Mouse (Mus musculus) urinary bladder, postnatal 36 days (tissue): ENCODE results near the gene Pbld1.

ENCODE experiments used
- DNase-seq, 2 experiments: peaks; one replicate each; pipeline ENCODE4 v3.0.0; 2022; ENCODE audit warnings: low spot score in 2 of 2, mixed read lengths in 1 of 2

Pbld1 gene

DNA sequence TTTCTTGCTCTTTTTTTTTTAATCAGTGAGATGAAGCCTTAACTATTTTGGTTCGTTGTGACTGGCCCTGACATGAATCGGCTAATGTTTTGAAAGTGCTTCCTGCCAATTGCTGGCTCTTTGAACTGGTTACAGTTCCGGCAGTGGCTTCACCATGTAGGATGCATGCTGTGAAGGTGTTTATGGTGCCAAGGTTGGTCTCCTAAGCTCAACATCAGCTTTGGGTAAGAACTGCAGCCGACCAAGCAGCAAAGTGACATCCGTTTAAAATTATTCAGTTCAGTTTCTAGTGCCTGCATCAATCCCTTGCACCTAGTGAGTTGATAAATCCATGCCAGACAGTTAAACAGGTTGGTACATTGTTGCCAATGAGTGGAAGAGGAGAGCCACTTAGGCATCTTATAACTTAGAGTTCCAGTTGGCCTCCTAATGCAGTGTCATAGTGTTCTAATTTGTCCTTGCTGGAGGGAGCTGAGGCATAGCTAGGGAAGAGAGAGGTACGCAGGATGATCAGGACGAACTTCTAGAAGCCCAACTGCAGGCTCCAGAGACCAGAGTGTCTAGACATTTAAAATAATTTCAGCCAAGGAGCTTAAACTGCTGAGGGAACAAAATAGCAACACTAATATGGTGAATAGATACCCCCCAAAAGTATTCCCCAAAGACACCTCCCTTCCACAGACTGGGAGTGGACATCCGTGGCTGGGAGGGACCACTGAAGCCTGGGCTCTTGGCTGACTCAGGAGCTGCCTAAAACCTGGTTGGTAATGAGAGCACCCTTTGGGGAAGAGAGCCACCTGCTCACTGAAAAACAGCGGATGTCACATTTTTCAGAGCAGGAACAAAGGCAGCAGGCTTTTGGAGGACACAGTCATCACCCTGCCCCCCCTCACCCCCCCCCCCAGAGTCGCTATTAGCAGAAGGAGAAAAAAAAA is 32.9 kb downstream of the Pbld1 start:
- DNase-seq = no peak

GRCm38 (mm10) chr10:63096757-63097156 is 36.8 kb downstream of the Pbld1 start:
- no peak for DNase-seq

DNA sequence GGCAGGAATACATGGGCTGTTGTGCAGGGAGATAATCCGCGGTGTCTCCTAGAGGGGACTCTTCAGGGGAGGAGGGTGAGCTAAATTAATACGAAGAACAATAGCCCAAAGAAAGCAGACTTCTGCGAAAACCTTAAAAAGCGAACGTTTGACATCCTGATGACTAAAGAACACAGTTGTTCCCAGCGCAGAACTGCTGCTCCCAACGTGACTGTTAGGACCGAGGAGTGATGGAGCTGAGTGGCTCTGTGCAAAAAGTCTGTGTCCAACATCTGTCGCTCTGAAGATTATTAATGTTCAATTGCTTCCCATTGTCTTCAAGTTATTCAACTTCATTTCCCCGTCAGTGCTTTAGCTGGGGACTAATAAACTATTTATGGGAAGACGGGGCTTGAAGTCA is 38.2 kb downstream of the Pbld1 start:
- DNase-seq = no peak

GRCm38 (mm10) chr10:63099521-63099920 is 39.6 kb downstream of the Pbld1 start, which contains the start of gene Atoh7:
Gene Atoh7 (plus strand): TSS chr10:63099651.
- no peak for DNase-seq

- peak; percentile 11 to 22 for DNase-seq
Observed at GRCm38 (mm10) chr10:63099941-63100562, 40.1 kb downstream of the Pbld1 start.

DNA sequence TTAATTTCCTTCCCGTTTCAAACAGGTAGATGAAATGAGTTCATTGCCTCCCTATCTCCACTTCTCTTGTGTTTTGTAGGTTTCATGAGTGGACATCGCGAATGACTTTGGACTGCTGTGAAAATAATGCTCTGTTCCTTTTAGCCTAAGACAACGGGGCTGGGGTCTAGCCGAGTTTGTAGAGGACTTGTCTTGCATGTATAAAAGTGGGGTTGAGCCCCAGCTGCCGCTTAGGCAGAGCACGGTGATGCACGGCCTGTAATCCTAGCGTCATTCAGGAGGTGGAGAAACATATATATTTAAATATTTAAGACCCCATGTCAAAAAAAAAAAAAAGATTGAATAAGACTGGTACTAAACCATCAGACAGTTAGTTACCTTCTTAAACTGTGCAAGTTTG is 40.7 kb downstream of the Pbld1 start:
- DNase-seq = no peak

DNA sequence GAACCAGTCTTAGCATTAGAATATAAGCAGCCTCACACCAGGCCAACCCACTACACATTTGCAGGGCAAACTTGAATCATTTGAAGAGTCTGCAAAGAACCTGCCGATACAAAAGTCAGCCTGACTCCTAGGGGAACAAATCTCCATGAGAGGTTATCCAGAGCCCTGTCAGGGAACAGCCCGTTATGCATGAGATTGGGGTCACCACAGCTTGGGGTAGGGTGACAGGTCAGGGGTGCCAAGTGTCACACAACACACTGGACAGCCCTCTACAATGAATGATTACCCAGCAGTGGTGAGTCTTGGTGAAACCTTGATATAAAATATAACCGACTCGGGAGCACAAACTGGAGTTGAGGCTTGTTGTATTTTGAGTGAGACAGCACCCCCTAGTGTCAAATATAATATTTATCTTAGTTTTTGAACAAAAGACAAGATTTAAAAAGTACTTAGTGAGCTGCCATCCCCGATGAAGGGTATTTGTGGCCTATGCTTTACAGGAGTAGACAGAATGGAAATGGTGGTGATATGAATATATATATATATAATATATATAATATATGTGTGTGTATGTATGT is 53.2 kb downstream of the Pbld1 start:
- no peak for DNase-seq

GRCm38 (mm10) chr10:63113716-63114360 is 53.9 kb downstream of the Pbld1 start:
- DNase-seq = no peak

GRCm38 (mm10) chr10:63115881-63116280 is 55.9 kb downstream of the Pbld1 start:
- no peak for DNase-seq

DNA sequence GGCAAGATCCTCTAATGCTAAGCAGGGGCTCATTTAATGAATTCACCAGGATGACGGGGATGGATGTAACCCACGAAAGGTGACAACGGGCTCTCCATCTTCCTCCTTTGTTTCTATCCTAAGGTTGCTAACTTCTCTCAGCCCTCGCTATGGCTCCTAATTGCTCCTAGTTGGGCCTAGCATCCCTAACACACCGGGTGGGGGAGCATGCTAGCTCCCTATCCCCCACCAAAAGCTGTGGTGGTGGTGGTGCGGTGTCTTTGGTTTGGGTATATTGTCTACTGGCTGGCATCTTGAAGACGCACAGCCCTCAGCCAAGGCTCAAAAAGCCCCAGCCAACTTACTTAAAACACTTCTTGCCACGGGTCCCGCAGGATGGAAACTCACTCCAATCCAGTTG is 56.4 kb downstream of the Pbld1 start:
- no peak for DNase-seq

DNA sequence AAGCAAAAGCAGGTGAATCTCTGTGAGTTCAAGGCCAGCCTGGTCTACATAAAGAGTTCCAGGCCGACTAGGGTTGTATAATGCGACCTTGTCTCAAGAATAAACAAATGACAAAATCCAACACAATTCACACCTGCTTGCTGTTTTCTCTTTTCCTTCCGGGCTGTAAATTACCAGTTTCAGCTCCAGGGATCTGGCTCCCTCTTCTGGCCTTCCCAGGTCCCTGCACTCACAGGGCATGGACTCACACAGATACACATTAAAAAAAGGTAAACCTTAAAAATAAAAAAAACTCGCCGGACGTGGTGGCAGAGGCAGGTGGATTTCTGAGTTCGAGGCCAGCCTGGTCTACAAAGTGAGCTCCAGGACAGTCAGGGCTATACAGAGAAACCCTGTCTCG is 57.6 kb downstream of the Pbld1 start:
- DNase-seq = no peak

DNA sequence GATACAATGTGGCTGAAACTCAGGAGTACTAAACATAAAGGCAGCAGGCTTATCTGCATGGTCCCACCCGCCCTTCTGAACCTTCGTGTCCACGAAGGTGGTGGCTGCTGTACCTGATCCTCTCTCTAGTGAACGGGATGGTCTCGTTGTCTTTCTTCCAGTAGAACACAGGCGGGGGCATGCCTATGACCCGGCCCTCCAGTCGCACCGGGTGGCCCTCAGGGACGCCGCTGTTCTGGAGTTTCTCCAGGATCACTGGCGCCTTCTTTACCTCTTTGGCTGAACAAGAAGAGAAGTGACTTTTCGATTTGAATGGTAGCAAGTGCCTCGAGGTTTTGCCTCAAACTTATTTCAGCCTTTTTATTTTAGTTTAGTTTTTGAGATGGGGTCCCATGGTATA is 60.0 kb downstream of the Pbld1 start:
- DNase-seq = no peak

GRCm38 (mm10) chr10:63121961-63122360 is 62.0 kb downstream of the Pbld1 start:
- DNase-seq = no peak

DNA sequence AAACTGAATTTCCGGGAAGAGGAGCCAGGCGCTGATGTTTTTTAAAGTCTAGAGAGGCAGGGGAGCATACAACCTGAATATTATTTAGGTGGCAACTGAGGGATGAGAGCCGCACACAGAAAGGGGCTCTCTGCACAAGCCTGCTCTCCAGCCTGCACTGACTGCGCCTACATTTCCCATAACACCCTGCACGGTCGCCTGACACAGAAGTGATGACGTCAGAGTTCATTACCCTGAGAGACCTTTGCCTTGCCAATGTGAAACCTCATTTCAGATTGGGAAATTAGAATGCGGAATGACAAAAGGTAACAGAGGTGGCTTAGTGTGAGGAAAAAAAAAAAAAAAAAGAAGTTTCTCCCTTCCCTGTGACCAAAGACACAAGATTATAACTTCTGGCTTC is 62.6 kb downstream of the Pbld1 start:
- DNase-seq = no peak

GRCm38 (mm10) chr10:63123141-63123540 is 63.2 kb downstream of the Pbld1 start:
- no peak for DNase-seq

- DNase-seq = no peak
Observed at GRCm38 (mm10) chr10:63124016-63124415, 64.1 kb downstream of the Pbld1 start.

DNA sequence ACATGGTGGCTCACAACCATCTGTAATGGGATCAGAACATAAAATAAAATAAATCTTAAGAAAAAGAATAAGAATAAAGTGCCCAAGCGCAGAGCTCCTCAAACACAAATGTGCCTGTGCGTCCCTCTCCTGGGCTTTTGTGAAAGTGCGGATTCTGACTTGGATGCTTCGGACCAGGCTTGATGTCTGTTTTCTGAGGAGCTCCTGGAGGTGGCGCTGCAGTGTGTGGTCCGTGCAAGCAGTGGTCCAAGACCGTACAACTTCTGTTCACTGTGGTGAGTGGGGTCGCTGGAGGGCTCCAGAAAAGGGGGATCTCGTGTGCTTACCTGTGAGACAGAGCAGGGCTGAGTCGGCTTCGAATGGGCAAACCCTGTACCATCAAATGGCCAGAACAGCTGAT is 65.4 kb downstream of the Pbld1 start:
- DNase-seq = no peak

DNA sequence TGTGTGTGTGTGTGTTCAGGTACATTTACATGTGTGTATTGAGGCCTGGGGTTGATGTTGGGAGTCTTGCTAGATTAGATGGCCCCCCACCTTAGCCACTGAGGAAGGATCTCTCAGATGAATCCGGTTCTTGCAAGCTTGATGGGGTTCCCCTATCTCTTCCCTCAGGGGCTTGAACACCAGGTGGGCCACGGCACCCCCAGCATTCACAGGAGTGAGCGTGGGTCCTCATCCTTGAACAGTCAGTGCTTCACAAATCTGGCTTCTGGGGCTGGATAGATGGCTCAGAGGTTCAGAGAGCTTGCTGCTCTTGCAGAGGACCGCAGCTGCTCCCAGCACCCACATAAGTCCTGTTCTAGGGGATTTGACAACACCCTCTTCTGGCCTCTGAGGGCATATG is 66.2 kb downstream of the Pbld1 start:
- DNase-seq = no peak

DNA sequence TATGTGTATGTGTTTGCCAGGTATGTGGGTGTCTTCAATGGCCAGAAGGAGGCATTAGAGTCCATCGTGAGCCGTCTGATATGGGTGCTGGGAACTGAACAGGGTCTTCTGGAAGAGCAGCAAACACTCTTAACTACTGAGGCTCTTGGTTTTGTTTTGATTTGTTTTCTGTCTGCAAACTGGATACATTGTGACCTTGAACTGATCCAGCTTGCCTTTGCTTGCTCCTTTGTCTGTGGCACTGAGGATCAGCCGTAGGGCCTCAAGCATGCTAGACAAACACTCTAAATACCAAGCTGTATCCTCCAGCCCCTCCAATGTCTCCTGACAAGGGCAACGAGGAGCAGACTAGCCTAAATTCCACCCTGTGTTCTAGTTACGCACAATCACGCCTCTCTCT is 67.2 kb downstream of the Pbld1 start:
- DNase-seq = no peak
